Mouse (Mus musculus) gastrocnemius, postnatal 14 days (tissue): ENCODE measurements around the gene Efna2. TPM values are rescaled to one million over a fixed set of nuclear protein-coding genes. Genes with fewer than 3 reads are reported as not detected.
"Not testable (repeated sequence)": the region's sequence is repeated elsewhere in the genome, so short reads cannot be mapped to it uniquely, and the experiment has no call there.

ENCODE experiments used
- DNase-seq: peaks from one replicate; pipeline ENCODE4 v3.0.0; 2021; ENCODE audit warnings: mixed read lengths
- intact Hi-C: fragments of 180-260 bp; cut with DNase I; formaldehyde crosslinking; loops from one replicate; pipeline ENCODE4 v1.15.1; 2025; ENCODE audit warnings: low total_unique reads
- total RNA-seq, 2 experiments: library from RNA; stranded (reverse); gene quantifications; 2 replicates each; pipeline ENCODE4 v1.2.3; 2021

Gene Efna2
- total RNA-seq, 2 experiments from 2014 or later = 0.58 to 0.98 TPM

GRCm38 (mm10) chr10:80211547-80212103 is 32.3 kb downstream of the Efna2 start:
- intact Hi-C loops = not testable (repeated sequence)

GRCm38 (mm10) chr10:80215048-80215772 is 35.9 kb downstream of the Efna2 start:
- DNase-seq = no peak
- intact Hi-C loops = no loop called here

More at GRCm38 (mm10) chr10:80211547-80212103, 32.3 kb downstream of the Efna2 start:
- not testable (repeated sequence) for DNase-seq

GRCm38 (mm10) chr10:80220676-80221075 is 41.4 kb downstream of the Efna2 start:
- intact Hi-C loops = no loop called here
- DNase-seq = no peak

GRCm38 (mm10) chr10:80223137-80223536 is 43.9 kb downstream of the Efna2 start:
- DNase-seq, intact Hi-C loops: not testable (repeated sequence)

GRCm38 (mm10) chr10:80226071-80226415 is 46.8 kb downstream of the Efna2 start:
- DNase-seq = no peak
- intact Hi-C loops = no loop called here

GRCm38 (mm10) chr10:80226416-80227165 is 47.3 kb downstream of the Efna2 start, which contains the start of gene Mum1:
Gene Mum1 (plus strand): TSS chr10:80226434.
- intact Hi-C loops = no loop called here
- DNase-seq = peak; percentile 100

GRCm38 (mm10) chr10:80227166-80227539 is 47.9 kb downstream of the Efna2 start:
- intact Hi-C loops = no loop called here
- no peak for DNase-seq

GRCm38 (mm10) chr10:80227877-80228775 is 48.8 kb downstream of the Efna2 start:
- intact Hi-C loops = no loop called here
- DNase-seq = no peak

GRCm38 (mm10) chr10:80236145-80236825 is 57.0 kb downstream of the Efna2 start:
- intact Hi-C loops = no loop called here
- no peak for DNase-seq

- intact Hi-C loops = no loop called here
- no peak for DNase-seq
Measured at GRCm38 (mm10) chr10:80237020-80237419, 57.7 kb downstream of the Efna2 start.

GRCm38 (mm10) chr10:80238306-80238705 is 59.0 kb downstream of the Efna2 start:
- intact Hi-C loops = no loop called here
- DNase-seq = no peak

Other genes with a start within 250 kb of the Efna2 start
- gene Wdr18, start 219.3 kb upstream of the Efna2 start, total RNA-seq = 10 to 100 TPM; 18.7 to 23.0 TPM
- gene Grin3b, start 208.8 kb upstream of the Efna2 start, total RNA-seq = under 1 TPM; 0.11 to 0.25 TPM
- 10 to 100 TPM; 76.2 to 84.5 TPM for gene Tmem259, start 195.2 kb upstream of the Efna2 start, total RNA-seq
- 10 to 100 TPM; 19.2 to 24.8 TPM for gene Cnn2, start 190.9 kb upstream of the Efna2 start, total RNA-seq
- 1 to 10 TPM; 4.2 TPM for gene Abca7, start 183.0 kb upstream of the Efna2 start, total RNA-seq
- 1 to 10 TPM; 1.7 to 1.9 TPM for gene Arhgap45, start 162.8 kb upstream of the Efna2 start, total RNA-seq
- 10 to 100 TPM; 45.3 to 55.6 TPM for gene Polr2e, start 139.7 kb upstream of the Efna2 start, total RNA-seq
- 100 to 1,000 TPM; 389 TPM for gene Gpx4, start 132.3 kb upstream of the Efna2 start, total RNA-seq
- gene Sbno2, start 73.9 kb upstream of the Efna2 start, total RNA-seq = 1 to 10 TPM; 6.2 to 6.3 TPM
- 10 to 100 TPM; 87.6 to 98.0 TPM for gene Stk11, start 63.7 kb upstream of the Efna2 start, total RNA-seq
- gene Atp5d, start 40.9 kb upstream of the Efna2 start, total RNA-seq = 100 to 1,000 TPM; 657 to 736 TPM
- 1 to 10 TPM; 1.6 TPM for gene Cbarp, start 38.6 kb upstream of the Efna2 start, total RNA-seq
- 10 to 100 TPM; 40.3 to 43.6 TPM for gene Midn, start 31.2 kb upstream of the Efna2 start, total RNA-seq
- 10 to 100 TPM; 41.4 to 41.5 TPM for gene Cirbp, start 13.5 kb upstream of the Efna2 start, total RNA-seq
- gene 1600002K03Rik, start 6.5 kb upstream of the Efna2 start, total RNA-seq = 1 to 10 TPM; 3.3 to 4.2 TPM
- 10 to 100 TPM; 15.2 to 19.4 TPM for gene Mum1, start 47.0 kb downstream of the Efna2 start, total RNA-seq
- 100 to 1,000 TPM; 423 to 474 TPM for gene Ndufs7, start 69.6 kb downstream of the Efna2 start, total RNA-seq
- gene Gamt, start 81.5 kb downstream of the Efna2 start, total RNA-seq = 100 to 1,000 TPM; 232 to 267 TPM
- gene Dazap1, start 82.0 kb downstream of the Efna2 start, total RNA-seq = 10 to 100 TPM; 49.9 to 51.0 TPM
- 100 to 1,000 TPM; 741 to 829 TPM for gene Rps15, start 113.0 kb downstream of the Efna2 start, total RNA-seq
- 1 to 10 TPM in 1 of 2 experiments, under 1 TPM in 1; 0.93 to 1.2 TPM for gene Apc2, start 116.5 kb downstream of the Efna2 start, total RNA-seq
- 1 to 10 TPM; 7.6 to 8.3 TPM for gene 2310011J03Rik, start 141.1 kb downstream of the Efna2 start, total RNA-seq
- gene Pcsk4, start 150.0 kb downstream of the Efna2 start, total RNA-seq = 1 to 10 TPM in 1 of 2 experiments, under 1 TPM in 1; 0.53 to 1.2 TPM
- 1 to 10 TPM; 1.9 to 2.5 TPM for gene Reep6, start 150.5 kb downstream of the Efna2 start, total RNA-seq
- 10 to 100 TPM; 24.2 to 26.1 TPM for gene Adamtsl5, start 168.9 kb downstream of the Efna2 start, total RNA-seq
- gene Plk5, start 177.0 kb downstream of the Efna2 start, total RNA-seq = under 1 TPM; 0.12 to 0.13 TPM
- 1 to 10 TPM; 5.2 to 6.0 TPM for gene Mex3d, start 208.2 kb downstream of the Efna2 start, total RNA-seq
- 100 to 1,000 TPM in 1 of 2 experiments, 10 to 100 TPM in 1; 81.0 to 102 TPM for gene Mbd3, start 220.1 kb downstream of the Efna2 start, total RNA-seq
- 100 to 1,000 TPM; 793 to 884 TPM for gene Uqcr11, start 227.3 kb downstream of the Efna2 start, total RNA-seq